Mouse (Mus musculus): ENCODE results near the gene Spry2. TPM values are rescaled to one million over a fixed set of nuclear protein-coding genes. Genes with fewer than 3 reads are reported as not detected.
A peak's percentile ranks its signal among the peaks of the same experiment; 100 is the strongest.

Gene Spry2
- polyA plus RNA-seq (2016; fragmentation: Nextera tagmentation; extraction: Ambion mirVana): 25.8 and 29.0 TPM in 2 replicates

DNA sequence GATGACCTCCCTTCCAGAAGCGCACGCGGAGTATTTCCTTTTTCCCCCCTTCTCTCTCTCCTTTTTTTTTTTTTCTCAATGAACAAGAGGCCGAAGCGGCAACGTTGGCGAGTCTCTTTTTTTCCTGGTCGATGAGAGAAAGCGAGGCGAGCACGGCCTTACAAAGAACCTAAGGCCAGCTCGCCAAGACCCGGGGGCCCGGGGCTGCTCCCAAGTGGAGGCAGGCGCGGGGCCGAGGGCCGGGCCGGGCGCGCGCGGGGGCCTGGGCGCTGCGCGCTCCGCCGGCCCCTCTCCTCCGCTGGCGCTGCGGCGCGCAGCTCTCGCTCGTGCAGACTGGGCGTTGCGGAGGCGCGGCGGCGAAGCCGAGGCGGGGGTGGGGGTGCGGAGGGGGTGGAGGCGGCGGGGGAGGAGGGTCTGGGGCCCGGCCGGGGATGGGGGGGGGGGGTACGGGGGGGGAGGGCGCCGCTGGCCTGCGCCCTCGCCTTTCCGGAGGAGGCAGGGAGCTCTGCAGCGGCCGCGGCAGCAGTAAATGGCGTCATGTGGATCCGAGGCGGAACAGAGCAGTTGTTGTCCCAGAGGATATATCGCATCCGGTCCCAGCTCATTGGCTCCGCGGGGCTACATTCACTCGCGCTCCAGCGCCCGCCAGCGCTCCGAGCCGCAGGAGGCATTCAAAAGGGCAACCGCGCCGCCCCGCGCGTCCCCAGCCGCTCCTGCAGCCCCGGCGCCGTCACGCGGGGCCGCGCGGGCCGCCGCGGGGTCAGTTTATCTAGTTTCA, at the start of gene Spry2:
Spry2 (minus strand) TSS at position 29 of the 778 bp plus-strand sequence.
- H3K27me3 ChIP-seq (ENCODE audit: low read depth, poor library complexity, severe bottlenecking): peaks cover 33% of the 10 kb centered on the region
- peak within 1 kb of the TSS; percentile 88 for H3K4me3 ChIP-seq
- peak within 1 kb of the TSS; percentile 98 for H3K27ac ChIP-seq (replicated peaks)
- peaks cover 41% of the 10 kb centered on the region for H3K4me1 ChIP-seq
- peaks cover 11% of the 10 kb centered on the region for H3K36me3 ChIP-seq
- peak; percentile 93 for DNase-seq (ENCODE audit: low spot score)
- H3K9me3 ChIP-seq (replicated peaks): no peaks in the 10 kb centered on the region
- under 1% methylated on average over 58 of the region's 89 CpGs for WGBS

DNA sequence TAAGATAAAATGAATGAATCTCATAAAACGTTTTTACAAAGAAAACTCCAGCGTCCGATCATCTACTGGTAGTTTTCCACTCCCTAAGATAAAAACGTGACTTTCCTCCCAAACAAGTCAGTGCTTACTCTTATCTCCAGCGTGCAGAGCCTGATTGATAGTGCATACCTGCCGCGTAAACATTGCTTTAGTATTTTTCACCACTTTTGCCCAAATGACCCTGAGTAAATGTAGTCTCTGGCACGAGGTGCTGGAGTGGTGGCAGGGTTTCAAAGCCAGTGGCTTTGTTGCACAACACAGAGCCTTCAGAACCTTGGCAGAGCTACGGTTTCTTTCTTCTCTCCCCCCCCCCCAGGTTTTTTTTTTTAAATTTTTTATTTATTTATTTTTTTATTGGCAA, 44.7 kb upstream of the Spry2 start:
- no peak overlapping the region for H3K4me3 ChIP-seq
- no peaks in the 10 kb centered on the region for H3K36me3 ChIP-seq
- no peaks in the 10 kb centered on the region for H3K4me1 ChIP-seq
- DNase-seq (ENCODE audit: low spot score): no peak
- WGBS: 86% methylated on average over 9 of the region's 9 CpGs
- no peaks in the 10 kb centered on the region for H3K27me3 ChIP-seq (ENCODE audit: low read depth, poor library complexity, severe bottlenecking)
- H3K9me3 ChIP-seq (replicated peaks): no peaks in the 10 kb centered on the region
- no peak overlapping the region for H3K27ac ChIP-seq (replicated peaks)

- 92% methylated on average over 9 of the region's 9 CpGs for WGBS
- H3K9me3 ChIP-seq (replicated peaks): no peaks in the 10 kb centered on the region
- DNase-seq (ENCODE audit: low spot score): no peak
- no peak overlapping the region for H3K4me3 ChIP-seq
- H3K36me3 ChIP-seq: no peaks in the 10 kb centered on the region
- no peak overlapping the region for H3K27ac ChIP-seq (replicated peaks)
- peaks cover 20% of the 10 kb centered on the region for H3K4me1 ChIP-seq
- H3K27me3 ChIP-seq (ENCODE audit: low read depth, poor library complexity, severe bottlenecking): peaks cover 14% of the 10 kb centered on the region
These were observed 30.1 kb upstream of the Spry2 start for GRCm38 (mm10) chr14:105926726-105927125.

DNA sequence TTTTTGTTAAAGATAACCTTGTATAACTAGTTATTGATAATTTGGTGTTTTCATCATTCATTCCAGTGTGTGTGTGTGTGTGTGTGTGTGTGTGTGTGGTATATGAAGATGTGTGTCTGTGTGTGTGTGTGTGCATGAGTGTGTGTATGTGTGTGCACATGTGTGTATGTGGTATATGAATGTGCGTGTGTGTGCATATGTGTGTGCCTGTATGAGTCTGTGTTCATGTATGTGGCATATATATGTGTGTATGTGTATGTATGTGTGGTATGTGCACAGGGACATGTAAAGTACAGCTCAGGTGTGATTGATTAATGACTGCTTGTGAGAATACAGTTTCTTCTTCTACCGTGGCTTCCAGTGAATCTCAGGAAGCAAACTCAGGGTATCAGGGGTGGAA, 28.7 kb upstream of the Spry2 start:
- WGBS: 94% methylated on average over 2 of the region's 2 CpGs

GRCm38 (mm10) chr14:105924712-105925111, 28.1 kb upstream of the Spry2 start:
- no peak overlapping the region for H3K4me3 ChIP-seq
- H3K27ac ChIP-seq (replicated peaks): no peak overlapping the region
- no peak for DNase-seq (ENCODE audit: low spot score)
- peaks cover 20% of the 10 kb centered on the region for H3K27me3 ChIP-seq (ENCODE audit: low read depth, poor library complexity, severe bottlenecking)
- WGBS: 55% methylated on average over 1 of the region's 1 CpGs
- peaks cover 40% of the 10 kb centered on the region for H3K4me1 ChIP-seq
- no peaks in the 10 kb centered on the region for H3K36me3 ChIP-seq
- no peaks in the 10 kb centered on the region for H3K9me3 ChIP-seq (replicated peaks)

More for the DNA sequence above, 28.7 kb upstream of the Spry2 start:
- no peaks in the 10 kb centered on the region for H3K9me3 ChIP-seq (replicated peaks)
- no peak overlapping the region for H3K4me3 ChIP-seq
- H3K27ac ChIP-seq (replicated peaks): no peak overlapping the region
- peaks cover 14% of the 10 kb centered on the region for H3K27me3 ChIP-seq (ENCODE audit: low read depth, poor library complexity, severe bottlenecking)
- peaks cover 34% of the 10 kb centered on the region for H3K4me1 ChIP-seq
- no peaks in the 10 kb centered on the region for H3K36me3 ChIP-seq
- no peak for DNase-seq (ENCODE audit: low spot score)

- Histone ChIP-seq H3K4me3 (no peak overlapping the region; the same call in 1 of the 2 replicates), H3K27me3 (ENCODE audit: low read depth, poor library complexity, severe bottlenecking) (peaks cover 30% of the 10 kb centered on the region), H3K27ac (replicated peaks) (peak overlapping the region; percentile 67), H3K9me3 (replicated peaks) (no peaks in the 10 kb centered on the region), H3K36me3 (no peaks in the 10 kb centered on the region), H3K4me1 (peaks cover 40% of the 10 kb centered on the region)
- WGBS: 19% methylated on average over 8 of the region's 8 CpGs
- DNase-seq (ENCODE audit: low spot score): peak; percentile 35
These were observed 26.3 kb upstream of the Spry2 start for GRCm38 (mm10) chr14:105922874-105923273.

DNA sequence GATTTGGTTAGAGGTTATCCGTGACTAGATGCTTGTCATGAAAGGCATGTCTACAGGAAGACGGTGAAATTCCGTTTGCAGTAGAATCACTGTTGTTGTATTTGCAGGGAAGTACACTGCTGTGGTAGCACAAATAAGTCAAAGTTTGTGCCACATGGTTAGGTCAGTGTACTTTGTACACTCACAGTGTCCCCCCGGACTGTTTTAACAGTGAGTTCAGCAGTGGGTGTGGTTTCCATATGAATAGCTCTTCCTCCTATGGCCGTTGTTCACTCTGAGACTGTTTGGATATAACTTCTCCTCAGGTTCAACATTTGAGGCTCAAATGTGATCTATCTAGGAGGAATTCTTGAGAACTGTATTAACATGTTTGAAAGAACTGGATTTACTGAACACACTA, 25.8 kb upstream of the Spry2 start:
- no peaks in the 10 kb centered on the region for H3K9me3 ChIP-seq (replicated peaks)
- H3K36me3 ChIP-seq: no peaks in the 10 kb centered on the region
- H3K4me3 ChIP-seq: no peak overlapping the region
- H3K27me3 ChIP-seq (ENCODE audit: low read depth, poor library complexity, severe bottlenecking): peaks cover 30% of the 10 kb centered on the region
- WGBS: 44% methylated on average over 5 of the region's 5 CpGs
- DNase-seq (ENCODE audit: low spot score): no peak
- peaks cover 40% of the 10 kb centered on the region for H3K4me1 ChIP-seq
- peak overlapping the region; percentile 13; the same call in 1 of the 2 replicates for H3K27ac ChIP-seq (replicated peaks)

DNA sequence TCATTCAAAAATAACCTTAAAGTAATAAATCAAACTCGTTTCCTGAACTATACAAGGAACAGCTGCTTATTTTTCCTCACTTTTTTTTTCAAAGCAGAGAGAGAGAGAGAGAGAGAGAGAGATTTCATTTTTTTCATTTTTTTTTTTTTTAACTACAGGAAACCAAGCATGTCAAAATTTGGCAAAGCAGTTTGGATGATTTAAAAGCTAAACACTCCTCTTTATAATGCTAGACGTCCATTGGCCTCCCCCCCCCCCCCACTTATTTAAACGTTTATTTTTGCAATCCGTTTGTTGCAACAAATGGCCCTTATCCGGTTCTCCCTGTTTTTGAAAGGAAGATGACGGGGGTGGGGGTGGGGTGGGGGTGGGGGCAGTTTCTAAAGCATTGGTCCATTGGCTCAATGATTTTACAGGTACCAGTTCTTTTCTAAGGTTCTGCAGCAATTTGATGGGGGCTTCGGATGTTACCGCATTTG, 24.6 kb upstream of the Spry2 start:
- DNase-seq (ENCODE audit: low spot score): no peak

GRCm38 (mm10) chr14:105920395-105921216, 24.0 kb upstream of the Spry2 start:
- Histone ChIP-seq H3K4me3 (peak overlapping the region; percentile 43), H3K4me1 (peaks cover 40% of the 10 kb centered on the region), H3K36me3 (no peaks in the 10 kb centered on the region), H3K27me3 (ENCODE audit: low read depth, poor library complexity, severe bottlenecking) (peaks cover 30% of the 10 kb centered on the region), H3K27ac (replicated peaks) (peak overlapping the region; percentile 83), H3K9me3 (replicated peaks) (no peaks in the 10 kb centered on the region)
- under 1% methylated on average over 23 of the region's 23 CpGs for WGBS
- DNase-seq (ENCODE audit: low spot score): peak; percentile 79

More for the DNA sequence above, 24.6 kb upstream of the Spry2 start:
- no peaks in the 10 kb centered on the region for H3K36me3 ChIP-seq
- WGBS: under 1% methylated on average over 8 of the region's 8 CpGs
- peak overlapping the region; percentile 83 for H3K27ac ChIP-seq (replicated peaks)
- peaks cover 40% of the 10 kb centered on the region for H3K4me1 ChIP-seq
- peak overlapping the region; percentile 43 for H3K4me3 ChIP-seq
- H3K27me3 ChIP-seq (ENCODE audit: low read depth, poor library complexity, severe bottlenecking): peaks cover 30% of the 10 kb centered on the region
- H3K9me3 ChIP-seq (replicated peaks): no peaks in the 10 kb centered on the region

- DNase-seq (ENCODE audit: low spot score): no peak
- H3K36me3 ChIP-seq: no peaks in the 10 kb centered on the region
- H3K4me1 ChIP-seq: no peaks in the 10 kb centered on the region
- H3K9me3 ChIP-seq (replicated peaks): no peaks in the 10 kb centered on the region; the same call in 1 of the 2 replicates
- 88% methylated on average over 6 of the region's 6 CpGs for WGBS
- H3K4me3 ChIP-seq: no peak overlapping the region
- no peaks in the 10 kb centered on the region for H3K27me3 ChIP-seq (ENCODE audit: low read depth, poor library complexity, severe bottlenecking)
- no peak overlapping the region for H3K27ac ChIP-seq (replicated peaks)
These were observed 10.6 kb upstream of the Spry2 start for GRCm38 (mm10) chr14:105907216-105907615.

- 92% methylated on average over 5 of the region's 5 CpGs for WGBS
- no peaks in the 10 kb centered on the region for H3K36me3 ChIP-seq
- no peak overlapping the region for H3K4me3 ChIP-seq
- peak; percentile 10 for DNase-seq (ENCODE audit: low spot score)
- no peaks in the 10 kb centered on the region; the same call in 1 of the 2 replicates for H3K9me3 ChIP-seq (replicated peaks)
- no peaks in the 10 kb centered on the region for H3K4me1 ChIP-seq
- no peak overlapping the region for H3K27ac ChIP-seq (replicated peaks)
- H3K27me3 ChIP-seq (ENCODE audit: low read depth, poor library complexity, severe bottlenecking): peaks cover 6% of the 10 kb centered on the region; the same call in 1 of the 2 replicates
These were observed 9.3 kb upstream of the Spry2 start for GRCm38 (mm10) chr14:105905935-105906334.

GRCm38 (mm10) chr14:105905509-105905908, 8.9 kb upstream of the Spry2 start:
- Histone ChIP-seq H3K4me3 (no peak overlapping the region), H3K27ac (replicated peaks) (no peak overlapping the region), H3K36me3 (no peaks in the 10 kb centered on the region), H3K4me1 (no peaks in the 10 kb centered on the region), H3K27me3 (ENCODE audit: low read depth, poor library complexity, severe bottlenecking) (peaks cover 10% of the 10 kb centered on the region), H3K9me3 (replicated peaks) (no peaks in the 10 kb centered on the region; the same call in 1 of the 2 replicates)
- 96% methylated on average over 4 of the region's 4 CpGs for WGBS
- no peak for DNase-seq (ENCODE audit: low spot score)

Measured in midbrain, embryonic 10.5 days (tissue).